Mouse (Mus musculus) right cerebral cortex, postnatal 10 days (tissue): ENCODE measurements around the gene Vmn1r203.
"Not testable (repeated sequence)": the region's sequence is repeated elsewhere in the genome, so short reads cannot be mapped to it uniquely, and the experiment has no call there.

Source experiments
- DNase-seq, 2 experiments: peaks; one replicate each; pipeline ENCODE4 v3.0.0; 2021; ENCODE audit warnings: low spot score in 2 of 2

The Vmn1r203 gene

DNA sequence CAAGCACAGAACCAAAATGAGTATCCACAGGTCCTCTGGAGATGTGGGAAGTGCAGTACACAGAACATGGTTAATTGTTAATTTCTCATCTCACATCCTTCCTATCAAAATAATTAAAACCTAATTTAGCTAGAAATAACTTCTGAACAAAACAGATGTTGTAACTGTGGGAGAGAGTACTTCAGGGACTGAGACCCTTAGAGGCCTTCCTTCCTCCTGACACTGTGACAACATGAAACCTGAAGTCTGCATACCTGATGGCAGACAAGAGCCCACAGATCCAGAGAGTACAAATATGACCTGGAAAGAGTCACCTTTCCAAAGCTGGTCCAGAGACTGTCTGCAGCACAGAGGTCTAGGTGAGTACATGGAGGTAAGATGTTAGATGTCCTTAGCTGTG is at the start of gene Vmn1r203:
Gene Vmn1r203, plus strand, starts transcription at position 301 of the 400 bp plus-strand sequence.
- no peak for DNase-seq

DNA sequence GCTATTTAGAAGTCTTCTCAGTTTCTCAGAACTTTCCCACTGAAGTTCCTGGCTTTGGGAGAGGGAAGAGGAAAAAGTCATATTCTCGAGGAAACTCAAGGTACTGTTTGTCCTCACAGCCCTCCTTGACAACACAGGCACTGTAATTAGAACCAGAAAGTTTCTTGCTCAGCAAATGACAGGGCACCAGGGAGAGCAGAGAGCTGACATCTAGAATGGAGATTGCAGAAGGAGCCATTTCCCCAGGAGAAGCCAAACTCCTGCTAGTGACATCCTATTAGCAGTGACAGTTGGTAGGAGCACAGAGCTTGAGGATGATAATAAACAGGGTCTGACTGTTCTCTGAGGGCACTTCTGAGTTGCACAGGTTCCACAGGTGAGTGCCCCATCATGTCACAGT is 46.3 kb upstream of the Vmn1r203 start, which contains the start of gene Vmn1r201:
Gene Vmn1r201, plus strand, starts transcription at position 301 of the 400 bp plus-strand sequence.
- no peak for DNase-seq

DNA sequence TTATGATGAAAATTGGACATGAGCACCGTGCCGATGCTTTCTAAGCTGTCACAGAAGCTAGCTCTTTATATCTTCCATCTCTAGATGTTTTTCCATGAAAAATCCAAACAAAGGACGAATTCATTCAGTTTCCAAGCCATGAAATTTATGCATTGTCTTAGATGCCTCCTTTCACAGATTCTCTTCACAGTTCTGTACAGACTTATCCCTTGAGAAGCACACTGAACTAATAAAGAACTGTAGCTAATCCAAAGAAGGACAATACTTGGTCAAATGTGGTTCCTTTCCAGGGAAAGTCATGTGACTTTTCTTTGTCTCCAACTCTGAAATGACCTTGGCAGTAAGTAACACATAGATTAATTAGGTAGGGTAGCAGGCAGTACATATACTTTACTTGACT is 15.5 kb upstream of the Vmn1r203 start:
- no peak for DNase-seq

DNA sequence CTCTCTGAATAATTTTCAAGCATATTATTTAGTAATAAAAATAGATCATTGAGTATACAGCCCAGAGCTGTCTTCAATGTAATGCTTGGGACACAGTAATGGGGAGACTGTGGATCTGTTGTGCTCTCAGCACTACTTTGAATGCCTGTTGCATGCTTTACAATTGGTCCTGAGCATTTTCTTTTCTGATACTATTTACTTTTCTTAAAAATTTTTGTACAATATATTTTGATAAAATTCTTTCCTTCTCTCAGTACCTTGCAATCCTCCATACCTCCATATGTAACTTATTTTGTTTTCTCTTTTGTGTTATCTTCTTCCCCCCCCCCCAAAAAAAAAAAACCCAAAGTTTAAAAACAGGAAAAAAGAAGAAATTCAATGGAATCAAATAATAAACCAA is 12.6 kb upstream of the Vmn1r203 start, which contains the start of gene Vmn1r202:
Gene Vmn1r202, minus strand, starts transcription at position 101 of the 400 bp plus-strand sequence.
- no peak for DNase-seq

DNA sequence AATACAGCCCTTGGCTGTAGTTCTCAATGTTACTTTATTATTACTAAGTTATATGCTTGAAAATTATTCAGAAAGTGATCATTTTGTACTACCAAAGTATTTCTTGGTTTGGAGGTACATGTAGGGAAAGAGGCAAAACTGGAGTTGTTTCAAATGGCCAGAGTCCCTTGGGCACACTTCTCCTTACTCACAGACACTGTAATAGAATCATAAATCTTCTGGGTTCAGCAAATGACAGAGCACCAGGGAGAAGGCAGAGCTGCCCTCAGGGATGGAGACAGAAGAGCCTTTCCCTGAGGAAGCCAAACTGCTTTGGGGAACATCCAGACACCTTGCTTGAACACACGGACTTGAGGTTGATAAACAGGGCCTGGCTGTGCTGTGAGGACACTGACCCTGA is 35.0 kb downstream of the Vmn1r203 start, which contains the start of gene Vmn1r204:
Gene Vmn1r204, plus strand, starts transcription at position 301 of the 400 bp plus-strand sequence.
- not testable (repeated sequence) for DNase-seq

DNA sequence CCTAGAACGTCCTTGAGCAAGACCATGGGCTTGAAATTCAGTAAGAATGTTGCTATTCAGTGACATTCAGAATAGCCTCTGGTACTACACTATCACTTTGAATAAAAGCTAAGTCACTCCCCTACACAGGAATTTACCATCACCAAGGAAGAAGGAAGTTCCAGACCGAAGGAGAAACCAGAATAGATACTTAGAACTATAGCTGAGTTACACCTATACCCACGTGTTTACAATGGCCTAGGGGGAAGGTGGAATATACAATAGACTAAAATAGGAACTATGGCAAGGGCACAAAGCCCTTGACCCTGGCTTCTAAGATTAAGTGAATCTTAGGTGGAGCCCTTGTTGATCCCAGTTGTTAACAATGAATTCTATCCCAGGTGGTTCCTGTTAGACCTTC is 57.0 kb downstream of the Vmn1r203 start:
- DNase-seq: not testable (repeated sequence)
